Mouse (Mus musculus) common myeloid progenitor, adult 5-6 weeks (primary cell): ENCODE results near the gene Col6a6. TPM values are rescaled to one million over a fixed set of nuclear protein-coding genes. Genes with fewer than 3 reads are reported as not detected.
"Not testable (repeated sequence)": the region's sequence is repeated elsewhere in the genome, so short reads cannot be mapped to it uniquely, and the experiment has no call there.

Source experiments
- ATAC-seq: replicated peaks from 2 replicates; pipeline ENCODE4 v1.8.0; 2016; ENCODE audit warnings: low read depth, mild to moderate bottlenecking, moderate TSS enrichment, inconsistent platforms; ENCODE audit not compliant: poor library complexity, severe bottlenecking
- total RNA-seq: library from RNA; stranded (forward); fragments of 200-1000, 187-1606 nt; gene quantifications from 2 replicates; pipeline ENCODE4 v1.2.3, GENCODE M21; 2017

Gene Col6a6
- not detected in 2 replicates for total RNA-seq

GRCm38 (mm10) chr9:105827791-105828385 lies at the start of gene Col6a6:
Gene Col6a6, minus strand, starts transcription at chr9:105828160.
- ATAC-seq: no peak

- no peak for ATAC-seq
Observed at GRCm38 (mm10) chr9:105876124-105876523, 48.2 kb upstream of the Col6a6 start.

- no peak for ATAC-seq
Observed at GRCm38 (mm10) chr9:105871643-105872042, 43.7 kb upstream of the Col6a6 start.

- peak; percentile 83 for ATAC-seq
Observed at GRCm38 (mm10) chr9:105857773-105858172, 29.8 kb upstream of the Col6a6 start.

GRCm38 (mm10) chr9:105852778-105853065 lies 24.8 kb upstream of the Col6a6 start:
- ATAC-seq: no peak

- ATAC-seq: no peak
Observed at GRCm38 (mm10) chr9:105852015-105852777, 24.2 kb upstream of the Col6a6 start.

- no peak for ATAC-seq
Observed at GRCm38 (mm10) chr9:105851011-105851410, 23.1 kb upstream of the Col6a6 start.

GRCm38 (mm10) chr9:105848396-105848795 lies 20.4 kb upstream of the Col6a6 start:
- no peak for ATAC-seq

- no peak for ATAC-seq
Observed at GRCm38 (mm10) chr9:105847261-105847660, 19.3 kb upstream of the Col6a6 start.

- not testable (repeated sequence) for ATAC-seq
Observed at GRCm38 (mm10) chr9:105841386-105841785, 13.4 kb upstream of the Col6a6 start.

- no peak for ATAC-seq
Observed at GRCm38 (mm10) chr9:105839147-105839515, 11.2 kb upstream of the Col6a6 start.

GRCm38 (mm10) chr9:105838396-105839146 lies 10.6 kb upstream of the Col6a6 start:
- no peak for ATAC-seq

GRCm38 (mm10) chr9:105835587-105835986 lies 7.6 kb upstream of the Col6a6 start:
- ATAC-seq: no peak

GRCm38 (mm10) chr9:105834799-105835198 lies 6.8 kb upstream of the Col6a6 start:
- ATAC-seq: no peak

GRCm38 (mm10) chr9:105831291-105831690 lies 3.3 kb upstream of the Col6a6 start:
- ATAC-seq: no peak

- no peak for ATAC-seq
Observed at GRCm38 (mm10) chr9:105827076-105827647, 798 bp downstream of the Col6a6 start.

GRCm38 (mm10) chr9:105820711-105821110 lies 7.2 kb downstream of the Col6a6 start:
- no peak for ATAC-seq

- ATAC-seq: no peak
Observed at GRCm38 (mm10) chr9:105819155-105819709, 8.7 kb downstream of the Col6a6 start.

GRCm38 (mm10) chr9:105814436-105814835 lies 13.5 kb downstream of the Col6a6 start:
- ATAC-seq: no peak

- ATAC-seq: no peak
Observed at GRCm38 (mm10) chr9:105811458-105811857, 16.5 kb downstream of the Col6a6 start.
